8 mouse cellular contexts compared by ENCODE assay signal in the genomic region with DNA sequence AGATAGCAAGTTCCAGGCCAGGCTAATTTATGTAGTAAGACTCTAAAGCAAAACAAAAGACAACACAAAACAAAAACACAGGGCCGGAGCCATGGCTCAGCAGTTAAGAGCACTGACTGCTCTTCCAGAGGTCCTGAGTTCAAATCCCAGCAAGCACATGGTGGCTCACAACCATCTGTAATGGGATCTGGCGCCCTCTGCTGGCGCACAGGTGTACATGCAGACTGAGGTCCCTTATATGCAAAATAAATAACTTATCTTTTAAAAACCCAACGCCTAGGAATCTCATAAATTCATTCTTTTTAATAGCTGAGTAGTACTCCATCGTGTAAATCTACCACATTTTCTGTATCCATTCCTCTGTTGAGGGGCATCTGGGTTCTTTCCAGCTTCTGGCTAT. TPM values are rescaled to one million over a fixed set of nuclear protein-coding genes. Genes with fewer than 3 reads are reported as not detected.
A peak's percentile ranks its signal among the peaks of the same experiment; 100 is the strongest.
DNase-seq lines count a peak whose midpoint lies in the region; ATAC-seq and TF ChIP-seq lines count a peak whose summit lies in the region.
"Not testable (repeated sequence)": the region's sequence is repeated elsewhere in the genome, so short reads cannot be mapped to it uniquely, and the experiment has no call there.

No protein-coding gene starts in this region.

- H3K4me1 ChIP-seq in E14TG2a.4 (replicated peaks; ENCODE audit: low read depth, low read length); heart, adult 2 months (ENCODE audit: control insufficient read depth, insufficient read depth, low read length); kidney, postnatal 0 days (replicated peaks; ENCODE audit: insufficient read depth, low read length); liver, postnatal 0 days (ENCODE audit: insufficient read depth); thymus, adult 2 months (replicated peaks; ENCODE audit: control insufficient read depth, insufficient read depth, low read length): not testable (repeated sequence)

- H3K4me2 ChIP-seq in kidney, postnatal 0 days (ENCODE audit: low read length); liver, postnatal 0 days (ENCODE audit: low read depth, low read length): not testable (repeated sequence)

- not testable (repeated sequence) for TF ChIP-seq POLR2A in heart, adult 2 months (IDR thresholded peaks at IDR 0.05; ENCODE audit: insufficient read depth, low read depth, low read length); thymus, adult 2 months (IDR thresholded peaks at IDR 0.05; ENCODE audit: control insufficient read depth, extremely low read depth, insufficient read depth, low read length, poor library complexity)

- not testable (repeated sequence) for H3K9ac ChIP-seq in heart, adult 2 months (ENCODE audit: low read depth, low read length); kidney, postnatal 0 days (ENCODE audit: low read depth, low read length); liver, postnatal 0 days (replicated peaks)

- WGBS in heart, adult 2 months: 59% methylated on average over 5 of the region's 5 CpGs
- WGBS in kidney, postnatal 0 days: 57% methylated on average over 5 of the region's 5 CpGs
- WGBS in liver, postnatal 0 days (ENCODE audit: insufficient replicate concordance): 43% methylated on average over 5 of the region's 5 CpGs
- WGBS in thymus, adult 2 months: 65% methylated on average over 5 of the region's 5 CpGs

- intact Hi-C loops in heart, adult 2 months (cut with DNase I): not testable (repeated sequence)

- DNase-seq in 3T3-L1 (ENCODE audit: low read depth, low spot score): peak; percentile 1
- peak; percentile 14 for DNase-seq in ZHBTc4 (ENCODE audit: low read depth, low spot score)
- not testable (repeated sequence) for DNase-seq in heart, adult 2 months; kidney, postnatal 0 days (ENCODE audit: low spot score); liver, postnatal 0 days; thymus, adult 2 months
- DNase-seq in naive thymus-derived CD4-positive, alpha-beta T cell, adult 2 months (ENCODE audit: low read depth): peak; percentile 4

- H3K79me2 ChIP-seq in heart, adult 2 months (replicated peaks; ENCODE audit: control insufficient read depth, insufficient read depth, low read length): not testable (repeated sequence)

- H3K9me3 ChIP-seq in E14TG2a.4 (ENCODE audit: low read length); kidney, postnatal 0 days (replicated peaks; ENCODE audit: low read length); liver, postnatal 0 days (ENCODE audit: low read length): not testable (repeated sequence)

- H3K27me3 ChIP-seq in E14TG2a.4 (ENCODE audit: insufficient read depth, low read length); heart, adult 2 months (ENCODE audit: control insufficient read depth, insufficient read depth, low read length); kidney, postnatal 0 days (ENCODE audit: insufficient read depth, low read length); liver, postnatal 0 days (ENCODE audit: insufficient read depth, low read length); thymus, adult 2 months (ENCODE audit: control insufficient read depth, insufficient read depth, low read length): not testable (repeated sequence)

- not testable (repeated sequence) for TF ChIP-seq EP300 in heart, adult 2 months (IDR thresholded peaks at IDR 0.05; ENCODE audit: insufficient read depth, low read depth, low read length); liver, postnatal 0 days (IDR thresholded peaks at IDR 0.05; ENCODE audit: low read depth)

- TF ChIP-seq CTCF in E14TG2a.4 (conservative IDR thresholded peaks at IDR 0.05; ENCODE audit: low read length): peak; percentile 35; the same call in 1 of the 2 replicates
- TF ChIP-seq CTCF in heart, adult 2 months (IDR thresholded peaks at IDR 0.05): peak; percentile 69
- peak; percentile 48 for TF ChIP-seq CTCF in kidney, postnatal 0 days (IDR thresholded peaks at IDR 0.05; ENCODE audit: low read depth)
- peak; percentile 56 for TF ChIP-seq CTCF in liver, postnatal 0 days (IDR thresholded peaks at IDR 0.05; ENCODE audit: low read depth)
- TF ChIP-seq CTCF in thymus, adult 2 months (IDR thresholded peaks at IDR 0.05; ENCODE audit: borderline replicate concordance, control insufficient read depth, extremely low read depth, insufficient read depth, low read length, poor library complexity): peak; percentile 33; the same call in 1 of the 2 replicates

- H3K36me3 ChIP-seq in E14TG2a.4 (ENCODE audit: insufficient read depth, low read length); heart, adult 2 months (ENCODE audit: control insufficient read depth, insufficient read depth, low read length); kidney, postnatal 0 days (ENCODE audit: insufficient read depth, low read length); liver, postnatal 0 days (replicated peaks; ENCODE audit: insufficient read depth, low read length); thymus, adult 2 months (ENCODE audit: control insufficient read depth, insufficient read depth, low read length): not testable (repeated sequence)

- not testable (repeated sequence) for H3K27ac ChIP-seq in heart, adult 2 months; kidney, postnatal 0 days; liver, postnatal 0 days (ENCODE audit: low read depth); thymus, adult 2 months (ENCODE audit: control insufficient read depth, insufficient read depth, low read length)

- H3K4me3 ChIP-seq in E14TG2a.4 (replicated peaks; ENCODE audit: low read length); heart, adult 2 months; kidney, postnatal 0 days (replicated peaks; ENCODE audit: low read depth, low read length); liver, postnatal 0 days (ENCODE audit: low read depth, low read length); thymus, adult 2 months (ENCODE audit: control insufficient read depth, insufficient read depth, low read length): not testable (repeated sequence)

- not testable (repeated sequence) for ATAC-seq in kidney, postnatal 0 days (replicated peaks; ENCODE audit: low FRiP score, low read depth); liver, postnatal 0 days

RNA-seq across cellular contexts. Expression of a gene that starts 16.4 kb away (rescaled TPM):
- 10 to 100 TPM; 29.2 to 32.3 TPM for total RNA-seq in heart, adult 2 months (2021)
- polyA plus RNA-seq in heart, adult 2 months (2012; rRNA removed): 36.2 and 50.3 TPM in 2 replicates
- 18.5 and 20.4 TPM in 2 replicates for polyA plus RNA-seq in kidney, postnatal 0 days (2015; fragmentation: Nextera tagmentation; extraction: Ambion mirVana)
- 2.8 and 3.1 TPM in 2 replicates for polyA plus RNA-seq in liver, postnatal 0 days (2015; fragmentation: Nextera tagmentation; extraction: Ambion mirVana)
- 3.7 and 10.1 TPM in 2 replicates for polyA plus RNA-seq in thymus, adult 2 months (2012; rRNA removed)

RNA-seq across cellular contexts. Expression of a gene that starts 50.5 kb away (rescaled TPM):
- total RNA-seq in heart, adult 2 months (2021): 10 to 100 TPM; 17.0 to 20.6 TPM
- polyA plus RNA-seq in heart, adult 2 months (2012; rRNA removed): 12.0 and 24.6 TPM in 2 replicates
- polyA plus RNA-seq in kidney, postnatal 0 days (2015; fragmentation: Nextera tagmentation; extraction: Ambion mirVana): 21.2 and 22.3 TPM in 2 replicates
- polyA plus RNA-seq in liver, postnatal 0 days (2015; fragmentation: Nextera tagmentation; extraction: Ambion mirVana): 17.1 and 17.6 TPM in 2 replicates
- 16.5 and 16.8 TPM in 2 replicates for polyA plus RNA-seq in thymus, adult 2 months (2012; rRNA removed)
